Mouse (Mus musculus) forebrain, postnatal 0 days (tissue): ENCODE data around the gene Yipf2. TPM values are rescaled to one million over a fixed set of nuclear protein-coding genes. Genes with fewer than 3 reads are reported as not detected.
"Not testable (repeated sequence)": the region's sequence is repeated elsewhere in the genome, so short reads cannot be mapped to it uniquely, and the experiment has no call there.

Source experiments
- ATAC-seq: fragments of 200-750 bp; cut with Nextera tagmentation; 2 replicates; pipeline ENCODE4 v1.8.0; 2017; ENCODE audit warnings: mild to moderate bottlenecking, moderate library complexity
- DNase-seq: peaks from one replicate; pipeline ENCODE4 v3.0.0-alpha.2; 2015
- H3K27ac ChIP-seq: fragments of 300-500 bp; sonication (generic); 2 replicates; pipeline ENCODE4 v1.5.1; 2014; ENCODE audit warnings: low read depth, mild to moderate bottlenecking, antibody characterized with exemption, low read length, moderate library complexity, mixed read lengths
- H3K27me3 ChIP-seq: fragments of 300-500 bp; sonication (generic); 2 replicates; pipeline ENCODE4 v1.6.1; 2014; ENCODE audit warnings: mild to moderate bottlenecking, low read length, mixed read lengths; ENCODE audit not compliant: insufficient read depth
- H3K36me3 ChIP-seq: fragments of 300-500 bp; sonication (generic); 2 replicates; pipeline ENCODE4 v1.6.1; 2014; ENCODE audit warnings: mild to moderate bottlenecking, moderate library complexity; ENCODE audit not compliant: insufficient read depth
- H3K4me1 ChIP-seq: fragments of 300-500 bp; sonication (generic); 2 replicates; pipeline ENCODE4 v1.6.1; 2014; ENCODE audit warnings: antibody characterized with exemption; ENCODE audit not compliant: insufficient read depth
- H3K4me2 ChIP-seq: fragments of 300-500 bp; sonication (generic); 2 replicates; pipeline ENCODE4 v1.6.1; 2014; ENCODE audit warnings: low read depth, mild to moderate bottlenecking, moderate library complexity
- H3K4me3 ChIP-seq: fragments of 300-500 bp; sonication (generic); 2 replicates; pipeline ENCODE4 v1.5.1; 2014; ENCODE audit warnings: low read depth, low read length, mixed read lengths
- H3K9ac ChIP-seq: fragments of 300-500 bp; sonication (generic); 2 replicates; pipeline ENCODE4 v1.6.1; 2014; ENCODE audit warnings: mild to moderate bottlenecking
- H3K9me3 ChIP-seq: fragments of 300-500 bp; sonication (generic); 2 replicates; pipeline ENCODE4 v1.6.1; 2016; ENCODE audit warnings: low read length
- CTCF ChIP-seq: sonication (generic); IDR thresholded peaks from 2 replicates; pipeline ENCODE4 v1.5.1; 2016; ENCODE audit warnings: antibody characterized with exemption, control low read depth, low read depth
- WGBS: fragments of 180-500 bp; shearing (Covaris S2); extraction: QIAGEN DNeasy Blood & Tissue Kit; methylation state at CpG from one replicate; pipeline ENCODE4 v1.1.7; 2014; 5-methylcytosine and 5-hydroxymethylcytosine counted together
- microRNA counts: library from miRNA; unstranded; fragments of <30 nt; microRNA quantifications from one replicate; lab custom pipeline; 2015
- microRNA-seq, 2 experiments: library from miRNA; unstranded; fragments of <30 nt; microRNA quantifications; one replicate each; pipeline ENCODE4; 2016
- polyA plus RNA-seq: library from polyadenylated mRNA; unstranded; fragments of >200 nt; fragmentation: Nextera tagmentation; extraction: Ambion mirVana; gene quantifications from 2 replicates; pipeline ENCODE4 v1.2.1, GENCODE M21; 2015
- total RNA-seq: library from RNA; depleted of rRNA; stranded (reverse); fragments of >200 nt; gene quantifications from 2 replicates; pipeline ENCODE4 v1.2.3, GENCODE M21; 2014; rRNA removed

Gene Yipf2
- total and polyA plus RNA-seq, 2 experiments from 2014 or later, result 12.6 to 16.0 TPM

DNA sequence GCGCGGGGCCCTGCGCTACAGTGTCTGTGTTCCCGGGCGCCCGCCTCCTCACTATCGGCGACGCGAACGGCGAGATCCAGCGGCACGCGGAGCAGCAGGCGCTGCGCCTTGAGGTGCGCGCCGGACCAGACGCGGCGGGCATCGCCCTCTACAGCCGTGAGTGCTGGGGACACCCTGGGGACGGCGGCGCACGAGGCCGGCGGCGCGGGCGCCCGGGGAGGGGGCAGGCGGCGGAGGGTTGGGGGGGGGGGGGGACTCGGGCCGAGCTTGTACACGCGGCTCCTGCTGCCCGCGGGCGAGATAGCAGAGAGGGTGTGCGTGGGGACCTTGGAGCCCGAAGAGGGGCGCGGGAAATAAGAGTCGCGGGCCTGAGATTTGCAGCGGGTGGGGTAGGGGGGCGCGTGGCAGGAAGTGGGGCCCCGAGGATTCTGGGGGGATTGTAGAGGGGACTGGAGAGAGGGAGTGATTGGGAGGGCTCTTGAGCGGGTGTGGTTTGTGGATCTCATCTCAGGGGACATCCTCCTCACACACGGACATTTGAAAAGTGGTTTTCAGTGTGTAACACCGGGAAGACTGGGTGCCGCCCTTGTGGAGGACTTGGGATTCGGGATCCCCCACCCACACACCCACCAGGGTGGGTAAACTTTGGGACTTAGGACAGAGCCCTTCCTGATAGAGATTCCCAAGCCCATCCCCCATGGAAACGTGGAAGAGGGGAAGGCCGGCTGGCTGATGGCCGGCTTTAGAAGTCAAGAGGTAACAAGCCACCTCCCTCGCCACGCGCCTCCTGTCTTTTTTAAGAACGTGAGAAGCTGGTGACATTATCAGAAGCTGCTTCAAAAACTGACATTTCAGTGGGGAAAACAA lies 45.3 kb downstream of the Yipf2 start:
- Histone ChIP-seq H3K4me1 (peaks cover 10% of the 10 kb centered on the region), H3K27me3 (no peaks in the 10 kb centered on the region), H3K9me3 (no peaks in the 10 kb centered on the region), H3K4me3 (peak overlapping the region; percentile 69), H3K36me3 (peaks cover 3% of the 10 kb centered on the region), H3K4me2 (peak overlapping the region; percentile 65), H3K27ac (peak overlapping the region; percentile 97), H3K9ac (peak overlapping the region; percentile 93)
- DNase-seq, result peak; percentile 59
- peak; percentile 3; the same call in 1 of the 2 replicates for ATAC-seq
- WGBS, result under 1% methylated on average over 40 of the region's 66 CpGs
- peak; percentile 33; the same call in 1 of the 2 replicates for TF ChIP-seq CTCF

DNA sequence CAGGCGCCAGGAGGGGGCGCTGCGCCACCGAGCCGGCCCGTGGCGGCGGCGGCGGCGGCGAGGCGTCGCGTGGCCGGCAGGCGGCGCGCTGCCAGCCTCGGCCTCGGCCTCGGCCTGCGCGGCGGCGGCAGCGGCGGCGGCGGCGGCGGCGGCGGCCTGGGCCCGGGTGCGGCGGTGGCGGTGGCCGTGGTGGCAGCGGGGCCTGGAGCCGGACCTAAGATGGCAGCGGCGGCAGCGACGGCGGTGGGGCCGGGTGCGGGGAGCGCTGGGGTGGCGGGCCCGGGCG lies 45.9 kb downstream of the Yipf2 start, which contains the start of gene Carm1:
Gene Carm1 (plus strand): TSS at position 106 of the 286 bp plus-strand sequence.
- Histone ChIP-seq H3K27ac (peak within 1 kb of the TSS; percentile 97), H3K4me3 (peak within 1 kb of the TSS; percentile 69), H3K27me3 (no peaks in the 10 kb centered on the region), H3K4me1 (peaks cover 10% of the 10 kb centered on the region), H3K9ac (peak within 1 kb of the TSS; percentile 93), H3K36me3 (peaks cover 3% of the 10 kb centered on the region), H3K4me2 (peak within 1 kb of the TSS; percentile 65), H3K9me3 (no peaks in the 10 kb centered on the region)
- no peak for TF ChIP-seq CTCF
- ATAC-seq, result no peak
- no peak for DNase-seq
- 18% methylated on average over 24 of the region's 52 CpGs for WGBS

DNA sequence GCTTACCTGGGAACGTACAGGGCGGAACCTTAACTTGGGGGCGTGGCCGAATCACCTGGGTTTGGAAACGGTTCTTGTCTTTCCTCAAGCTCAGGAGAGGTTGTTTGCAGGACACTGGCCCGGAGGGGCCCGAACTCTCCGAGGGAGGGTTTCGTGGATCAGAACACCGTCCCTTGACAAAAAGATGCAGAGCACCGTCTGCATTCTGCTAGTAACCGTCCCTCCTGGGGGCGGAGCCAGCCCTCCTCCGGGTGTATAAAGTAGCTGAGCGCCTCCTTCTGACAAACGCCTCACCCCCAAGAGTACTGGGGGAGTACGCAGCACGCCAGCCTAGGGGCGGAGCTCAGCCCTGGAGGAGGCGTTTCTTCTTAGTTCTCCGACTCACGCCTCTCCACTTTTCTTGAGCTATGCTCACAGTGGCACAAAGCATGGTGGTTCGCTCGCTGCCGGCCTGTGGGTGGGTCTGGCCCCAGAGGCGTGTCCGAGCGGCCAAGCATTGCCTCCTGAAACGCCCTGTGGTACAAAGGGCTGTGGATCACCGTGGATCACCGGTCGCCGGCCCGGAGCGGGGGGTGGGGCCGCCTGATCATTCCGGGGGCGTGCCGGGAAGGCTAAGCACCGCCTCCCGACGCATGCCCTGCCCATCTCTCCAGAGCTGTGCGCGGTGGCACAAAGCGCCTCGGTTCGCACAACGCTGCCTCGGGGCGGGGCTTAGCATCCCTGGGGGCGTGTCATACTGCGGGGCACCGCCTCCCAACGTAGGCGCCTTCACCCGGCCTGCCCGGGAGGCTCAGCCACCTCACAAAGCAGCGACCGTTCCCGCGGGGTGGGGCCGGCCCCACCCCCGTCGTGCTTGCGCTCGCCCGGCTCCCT lies 46.5 kb downstream of the Yipf2 start:
- H3K4me2 ChIP-seq, result peak overlapping the region; percentile 64
- peak; percentile 66 for TF ChIP-seq CTCF
- DNase-seq (peak; percentile 100), ATAC-seq (peak; percentile 94)
- peak overlapping the region; percentile 69 for H3K4me3 ChIP-seq
- H3K4me1 ChIP-seq, result peaks cover 10% of the 10 kb centered on the region
- peak overlapping the region; percentile 97 for H3K27ac ChIP-seq
- peak overlapping the region; percentile 93 for H3K9ac ChIP-seq
- no peaks in the 10 kb centered on the region for H3K27me3 ChIP-seq
- peaks cover 3% of the 10 kb centered on the region for H3K36me3 ChIP-seq
- no peaks in the 10 kb centered on the region for H3K9me3 ChIP-seq
- WGBS, result 4% methylated on average over 64 of the region's 67 CpGs

DNA sequence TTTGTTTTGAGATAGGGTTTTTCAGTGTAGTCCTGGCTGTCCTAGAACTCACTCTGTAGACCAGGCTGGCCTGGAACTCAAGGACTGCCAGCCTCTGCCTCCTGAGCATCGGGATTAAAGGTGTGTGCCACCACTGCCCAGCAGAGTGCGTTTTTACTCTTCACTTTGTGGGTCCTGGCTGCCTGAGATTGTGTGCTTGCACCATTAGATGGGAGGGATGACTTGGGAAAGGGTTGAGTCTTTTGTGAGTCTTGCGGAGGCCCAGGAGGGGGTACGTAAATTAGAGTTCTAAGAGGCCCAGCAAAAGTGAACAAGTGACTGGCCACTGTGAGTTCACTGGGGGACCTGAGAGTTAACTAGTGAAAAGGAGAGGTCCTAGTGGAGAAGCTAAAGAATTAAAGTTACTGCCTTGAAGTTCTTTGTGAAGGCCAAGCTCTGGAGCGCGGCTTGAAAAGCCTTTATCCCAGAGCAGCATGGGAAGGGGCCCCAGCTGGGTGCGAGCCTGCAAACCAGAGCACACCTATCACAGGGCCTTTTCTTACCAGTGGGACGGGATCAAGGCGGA lies 47.2 kb downstream of the Yipf2 start:
- Histone ChIP-seq H3K4me2 (peak overlapping the region; percentile 64), H3K9me3 (no peaks in the 10 kb centered on the region), H3K4me1 (peaks cover 10% of the 10 kb centered on the region), H3K4me3 (peak overlapping the region; percentile 69), H3K27ac (peak overlapping the region; percentile 97), H3K9ac (peak overlapping the region; percentile 93), H3K36me3 (no peaks in the 10 kb centered on the region; the same call in 1 of the 2 replicates), H3K27me3 (no peaks in the 10 kb centered on the region)
- WGBS, result 3% methylated on average over 9 of the region's 9 CpGs
- peak; percentile 33 for ATAC-seq
- TF ChIP-seq CTCF, result peak; percentile 6; the same call in 1 of the 2 replicates
- DNase-seq, result no peak

DNA sequence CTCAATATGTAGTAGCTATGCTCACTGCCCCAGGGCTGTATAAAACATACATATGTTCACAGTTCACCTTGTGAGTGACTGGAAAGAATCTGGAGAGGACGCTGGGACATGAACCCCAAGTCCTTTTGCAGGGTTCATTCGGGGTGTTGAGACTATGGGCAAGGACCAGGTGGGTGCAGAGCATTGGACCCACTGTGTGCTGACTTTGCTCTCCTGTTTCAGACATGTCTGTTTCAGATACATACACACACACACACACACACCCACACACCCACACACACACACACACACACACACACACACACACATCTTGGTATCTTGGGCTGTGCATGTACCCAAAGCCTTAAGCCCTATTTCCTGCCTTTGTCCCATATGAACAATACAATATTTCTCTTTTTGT lies 50.6 kb downstream of the Yipf2 start:
- DNase-seq, H3K4me2 ChIP-seq, H3K9ac ChIP-seq, ATAC-seq, H3K9me3 ChIP-seq, H3K4me1 ChIP-seq, H3K27me3 ChIP-seq, H3K4me3 ChIP-seq, H3K36me3 ChIP-seq, H3K27ac ChIP-seq: not testable (repeated sequence)
- WGBS, result 79% methylated on average over 2 of the region's 2 CpGs

DNA sequence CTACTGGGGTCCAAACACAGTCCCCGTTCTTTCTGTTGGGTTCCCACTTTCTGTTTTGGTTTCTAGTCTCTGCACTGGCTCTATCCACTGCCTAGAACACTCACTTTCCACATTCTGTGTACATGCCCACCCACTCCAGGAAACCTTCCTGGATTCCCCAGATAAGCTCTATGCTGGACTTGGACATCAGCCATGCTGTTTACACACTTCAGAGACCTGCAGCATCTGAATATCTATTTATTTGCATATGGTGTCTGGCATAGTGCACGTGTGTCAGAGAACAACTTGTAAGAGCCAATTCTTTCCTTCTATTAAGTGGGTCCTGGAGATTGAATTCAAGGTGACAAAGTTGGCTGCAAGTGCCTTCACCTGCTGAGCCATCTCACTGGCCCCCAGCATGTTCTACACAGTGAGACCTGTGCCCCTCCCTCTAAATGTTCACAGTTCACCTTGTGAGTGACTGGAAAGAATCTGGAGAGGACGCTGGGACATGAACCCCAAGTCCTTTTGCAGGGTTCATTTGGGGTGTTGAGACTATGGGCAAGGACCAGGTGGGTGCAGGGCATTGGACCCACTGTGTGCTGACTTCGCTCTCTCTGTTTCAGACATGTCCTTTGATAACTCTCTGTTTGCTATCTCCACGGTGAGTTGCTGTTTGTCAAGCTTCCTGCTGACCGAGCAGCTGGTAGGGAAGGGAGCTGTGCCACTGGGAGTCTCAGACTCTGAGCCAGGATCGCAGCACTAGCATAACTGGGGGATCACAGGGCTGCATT lies 52.5 kb downstream of the Yipf2 start:
- Histone ChIP-seq H3K27ac (no peak overlapping the region), H3K4me1 (no peaks in the 10 kb centered on the region), H3K27me3 (no peaks in the 10 kb centered on the region), H3K9me3 (no peaks in the 10 kb centered on the region), H3K36me3 (no peaks in the 10 kb centered on the region), H3K4me3 (no peak overlapping the region), H3K9ac (no peak overlapping the region), H3K4me2 (no peak overlapping the region)
- 77% methylated on average over 7 of the region's 7 CpGs for WGBS
- TF ChIP-seq CTCF, result no peak
- ATAC-seq, result no peak
- no peak for DNase-seq

MicroRNAs within 50 kb of the gene (microRNA counts, 519-probe panel; counts per million panel counts)
- microRNA mmu-miR-1946b (lab: Ali Mortazavi, UCI), result not detected

Small RNA genes within 50 kb of the gene (microRNA-seq; reads per million reads assigned to microRNA genes)
- 0 reads per million in 2 experiments for gene Mir1946b

Other genes starting within 250 kb of the Yipf2 start
- 114 and 135 TPM in 2 replicates for gene Ilf3, start 225.0 kb downstream of the Yipf2 start, total RNA-seq
- 191 and 214 TPM in 2 replicates for gene Ilf3, start 225.0 kb downstream of the Yipf2 start, polyA plus RNA-seq
- 37.7 and 51.7 TPM in 2 replicates for gene Qtrt1, start 181.0 kb downstream of the Yipf2 start, total RNA-seq
- 34.8 and 43.9 TPM in 2 replicates for gene Qtrt1, start 181.0 kb downstream of the Yipf2 start, polyA plus RNA-seq
- gene Dnm2, start 167.9 kb downstream of the Yipf2 start, total RNA-seq, result 65.6 and 68.5 TPM in 2 replicates
- 56.0 and 64.0 TPM in 2 replicates for gene Dnm2, start 167.9 kb downstream of the Yipf2 start, polyA plus RNA-seq
- gene Tmed1, start 82.6 kb downstream of the Yipf2 start, total RNA-seq, result 44.2 and 45.1 TPM in 2 replicates
- 51.9 and 52.8 TPM in 2 replicates for gene Tmed1, start 82.6 kb downstream of the Yipf2 start, polyA plus RNA-seq
- gene AB124611, start 66.7 kb downstream of the Yipf2 start, total RNA-seq, result 0.14 and 2.2 TPM in 2 replicates
- gene AB124611, start 66.7 kb downstream of the Yipf2 start, polyA plus RNA-seq, result 0.87 and 0.98 TPM in 2 replicates
- gene Carm1, start 45.9 kb downstream of the Yipf2 start, total RNA-seq, result 64.8 and 81.4 TPM in 2 replicates
- 20.7 and 25.9 TPM in 2 replicates for gene Carm1, start 45.9 kb downstream of the Yipf2 start, polyA plus RNA-seq
- gene Timm29, start 106 bp downstream of the Yipf2 start, total RNA-seq, result 61.2 and 81.5 TPM in 2 replicates
- gene Timm29, start 106 bp downstream of the Yipf2 start, polyA plus RNA-seq, result 56.3 and 61.7 TPM in 2 replicates
- gene Smarca4, start 23.3 kb upstream of the Yipf2 start, total RNA-seq, result 162 and 180 TPM in 2 replicates
- gene Smarca4, start 23.3 kb upstream of the Yipf2 start, polyA plus RNA-seq, result 76.2 and 92.5 TPM in 2 replicates
- 19.1 and 26.8 TPM in 2 replicates for gene Ldlr, start 130.7 kb upstream of the Yipf2 start, total RNA-seq
- gene Ldlr, start 130.7 kb upstream of the Yipf2 start, polyA plus RNA-seq, result 6.5 and 11.1 TPM in 2 replicates
- gene Spc24, start 167.5 kb upstream of the Yipf2 start, total RNA-seq, result 7.7 and 8.2 TPM in 2 replicates
- 13.5 and 14.3 TPM in 2 replicates for gene Spc24, start 167.5 kb upstream of the Yipf2 start, polyA plus RNA-seq
- 8.5 and 12.4 TPM in 2 replicates for gene Kank2, start 205.9 kb upstream of the Yipf2 start, total RNA-seq
- 2.2 and 2.3 TPM in 2 replicates for gene Kank2, start 205.9 kb upstream of the Yipf2 start, polyA plus RNA-seq
- not detected in 2 replicates for gene Angptl8, start 242.7 kb upstream of the Yipf2 start, total RNA-seq
- 0.18 TPM in 1 of 2 replicates, not detected in the other for gene Angptl8, start 242.7 kb upstream of the Yipf2 start, polyA plus RNA-seq